Mouse (Mus musculus): Measurements from ENCODE around the gene Lrrc10. TPM values are rescaled to one million over a fixed set of nuclear protein-coding genes. Genes with fewer than 3 reads are reported as not detected.
"Not testable (repeated sequence)": the region's sequence is repeated elsewhere in the genome, so short reads cannot be mapped to it uniquely, and the experiment has no call there.

The Lrrc10 gene
- polyA plus RNA-seq, 1 experiment from 2014 or later = 0.23 TPM

- 85% methylated on average over 3 of the region's 3 CpGs for WGBS
- Histone ChIP-seq H3K4me3 (ENCODE audit: low read depth, low read length) (no peak overlapping the region), H3K27me3 (replicated peaks; ENCODE audit: control insufficient read depth, insufficient read depth, low read length) (no peaks in the 10 kb centered on the region), H3K9me3 (ENCODE audit: control insufficient read depth, low read length) (no peaks in the 10 kb centered on the region), H3K4me1 (replicated peaks; ENCODE audit: control insufficient read depth, insufficient read depth, low read length) (no peaks in the 10 kb centered on the region), H3K36me3 (ENCODE audit: control insufficient read depth, insufficient read depth, low read length) (no peaks in the 10 kb centered on the region), H3K9ac (ENCODE audit: low read depth, low read length) (no peak overlapping the region), H3K4me2 (no peak overlapping the region), H3K27ac (ENCODE audit: low read depth, low read length) (no peak overlapping the region)
- ATAC-seq (replicated peaks; ENCODE audit: low FRiP score) = no peak
- DNase-seq (ENCODE audit: low spot score) = no peak
Measured at GRCm38 (mm10) chr10:117031160-117031559, 14.0 kb upstream of the Lrrc10 start.

GRCm38 (mm10) chr10:117033785-117034184 is 11.4 kb upstream of the Lrrc10 start:
- no peak overlapping the region for H3K27ac ChIP-seq (ENCODE audit: low read depth, low read length)
- no peaks in the 10 kb centered on the region for H3K27me3 ChIP-seq (replicated peaks; ENCODE audit: control insufficient read depth, insufficient read depth, low read length)
- 0 out of 2 replicates have a peak, but pooled peaks have one; percentile 15 for ATAC-seq (replicated peaks; ENCODE audit: low FRiP score)
- H3K4me2 ChIP-seq = no peak overlapping the region
- no peaks in the 10 kb centered on the region for H3K36me3 ChIP-seq (ENCODE audit: control insufficient read depth, insufficient read depth, low read length)
- peak; percentile 71 for DNase-seq (ENCODE audit: low spot score)
- no peaks in the 10 kb centered on the region for H3K4me1 ChIP-seq (replicated peaks; ENCODE audit: control insufficient read depth, insufficient read depth, low read length)
- WGBS = 20% methylated on average over 8 of the region's 8 CpGs
- H3K9ac ChIP-seq (ENCODE audit: low read depth, low read length) = no peak overlapping the region
- H3K9me3 ChIP-seq (ENCODE audit: control insufficient read depth, low read length) = no peaks in the 10 kb centered on the region
- H3K4me3 ChIP-seq (ENCODE audit: low read depth, low read length) = no peak overlapping the region

- no peaks in the 10 kb centered on the region for H3K9me3 ChIP-seq (ENCODE audit: control insufficient read depth, low read length)
- no peaks in the 10 kb centered on the region for H3K36me3 ChIP-seq (ENCODE audit: control insufficient read depth, insufficient read depth, low read length)
- 61% methylated on average over 6 of the region's 6 CpGs for WGBS
- no peak overlapping the region for H3K4me2 ChIP-seq
- H3K27ac ChIP-seq (ENCODE audit: low read depth, low read length) = no peak overlapping the region
- DNase-seq (ENCODE audit: low spot score) = no peak
- H3K4me3 ChIP-seq (ENCODE audit: low read depth, low read length) = no peak overlapping the region
- no peak for ATAC-seq (replicated peaks; ENCODE audit: low FRiP score)
- H3K27me3 ChIP-seq (replicated peaks; ENCODE audit: control insufficient read depth, insufficient read depth, low read length) = 0 out of 2 replicates have a peak, but pooled peaks cover 2% of the 10 kb centered on the region
- peaks cover 8% of the 10 kb centered on the region for H3K4me1 ChIP-seq (replicated peaks; ENCODE audit: control insufficient read depth, insufficient read depth, low read length)
- H3K9ac ChIP-seq (ENCODE audit: low read depth, low read length) = no peak overlapping the region
Measured at GRCm38 (mm10) chr10:117040355-117040754, 4.8 kb upstream of the Lrrc10 start.

- Histone ChIP-seq H3K4me2 (no peak overlapping the region), H3K27me3 (replicated peaks; ENCODE audit: control insufficient read depth, insufficient read depth, low read length) (0 out of 2 replicates have a peak, but pooled peaks cover 7% of the 10 kb centered on the region), H3K4me1 (replicated peaks; ENCODE audit: control insufficient read depth, insufficient read depth, low read length) (peaks cover 12% of the 10 kb centered on the region), H3K4me3 (ENCODE audit: low read depth, low read length) (no peak overlapping the region), H3K27ac (ENCODE audit: low read depth, low read length) (no peak overlapping the region), H3K9me3 (ENCODE audit: control insufficient read depth, low read length) (no peaks in the 10 kb centered on the region), H3K36me3 (ENCODE audit: control insufficient read depth, insufficient read depth, low read length) (no peaks in the 10 kb centered on the region), H3K9ac (ENCODE audit: low read depth, low read length) (no peak overlapping the region)
- DNase-seq (ENCODE audit: low spot score) = no peak
- 50% methylated on average over 14 of the region's 14 CpGs for WGBS
- ATAC-seq (replicated peaks; ENCODE audit: low FRiP score) = no peak
Measured at GRCm38 (mm10) chr10:117042295-117042694, 2.8 kb upstream of the Lrrc10 start.

- Histone ChIP-seq H3K4me1 (replicated peaks; ENCODE audit: control insufficient read depth, insufficient read depth, low read length) (peaks cover 12% of the 10 kb centered on the region), H3K4me3 (ENCODE audit: low read depth, low read length) (0 out of 2 replicates have a peak overlapping the region, but pooled peaks have one; percentile 12), H3K4me2 (peak overlapping the region; percentile 49)
- peak; percentile 62 for ATAC-seq (replicated peaks; ENCODE audit: low FRiP score)
- not testable (repeated sequence) for H3K27me3 ChIP-seq (replicated peaks; ENCODE audit: control insufficient read depth, insufficient read depth, low read length); H3K9ac ChIP-seq (ENCODE audit: low read depth, low read length); H3K27ac ChIP-seq (ENCODE audit: low read depth, low read length); H3K36me3 ChIP-seq (ENCODE audit: control insufficient read depth, insufficient read depth, low read length); H3K9me3 ChIP-seq (ENCODE audit: control insufficient read depth, low read length); DNase-seq (ENCODE audit: low spot score)
- 27% methylated on average over 16 of the region's 16 CpGs for WGBS
Measured at GRCm38 (mm10) chr10:117043497-117044166, 1.5 kb upstream of the Lrrc10 start.

- Histone ChIP-seq H3K36me3 (ENCODE audit: control insufficient read depth, insufficient read depth, low read length) (peaks cover 39% of the 10 kb centered on the region), H3K4me2 (no peak overlapping the region), H3K4me3 (ENCODE audit: low read depth, low read length) (no peak overlapping the region), H3K27me3 (replicated peaks; ENCODE audit: control insufficient read depth, insufficient read depth, low read length) (0 out of 2 replicates have a peak, but pooled peaks cover 7% of the 10 kb centered on the region), H3K9ac (ENCODE audit: low read depth, low read length) (no peak overlapping the region), H3K9me3 (ENCODE audit: control insufficient read depth, low read length) (no peaks in the 10 kb centered on the region), H3K27ac (ENCODE audit: low read depth, low read length) (no peak overlapping the region), H3K4me1 (replicated peaks; ENCODE audit: control insufficient read depth, insufficient read depth, low read length) (peaks cover 7% of the 10 kb centered on the region)
- WGBS = 88% methylated on average over 4 of the region's 4 CpGs
- ATAC-seq (replicated peaks; ENCODE audit: low FRiP score) (no peak), DNase-seq (ENCODE audit: low spot score) (no peak)
Measured at GRCm38 (mm10) chr10:117049253-117049652, 4.1 kb downstream of the Lrrc10 start.

GRCm38 (mm10) chr10:117049961-117050597 is 4.9 kb downstream of the Lrrc10 start:
- no peak overlapping the region for H3K4me3 ChIP-seq (ENCODE audit: low read depth, low read length)
- whole genome bisulfite sequencing = 80% methylated on average over 4 of the region's 4 CpGs
- H3K36me3 ChIP-seq (ENCODE audit: control insufficient read depth, insufficient read depth, low read length) = peaks cover 46% of the 10 kb centered on the region
- DNase-seq (ENCODE audit: low spot score) = no peak
- H3K4me2 ChIP-seq = no peak overlapping the region
- H3K4me1 ChIP-seq (replicated peaks; ENCODE audit: control insufficient read depth, insufficient read depth, low read length) = peaks cover 7% of the 10 kb centered on the region
- no peaks in the 10 kb centered on the region for H3K9me3 ChIP-seq (ENCODE audit: control insufficient read depth, low read length)
- H3K9ac ChIP-seq (ENCODE audit: low read depth, low read length) = no peak overlapping the region
- 0 out of 2 replicates have a peak, but pooled peaks cover 7% of the 10 kb centered on the region for H3K27me3 ChIP-seq (replicated peaks; ENCODE audit: control insufficient read depth, insufficient read depth, low read length)
- ATAC-seq (replicated peaks; ENCODE audit: low FRiP score) = no peak
- H3K27ac ChIP-seq (ENCODE audit: low read depth, low read length) = no peak overlapping the region

- WGBS = 86% methylated on average over 4 of the region's 4 CpGs
Measured at GRCm38 (mm10) chr10:117055668-117056067, 10.5 kb downstream of the Lrrc10 start.

More at GRCm38 (mm10) chr10:117055668-117056067, 10.5 kb downstream of the Lrrc10 start:
- Histone ChIP-seq H3K4me2 (no peak overlapping the region), H3K36me3 (ENCODE audit: control insufficient read depth, insufficient read depth, low read length) (peaks cover 86% of the 10 kb centered on the region), H3K27ac (ENCODE audit: low read depth, low read length) (no peak overlapping the region), H3K4me3 (ENCODE audit: low read depth, low read length) (no peak overlapping the region), H3K9me3 (ENCODE audit: control insufficient read depth, low read length) (no peaks in the 10 kb centered on the region), H3K27me3 (replicated peaks; ENCODE audit: control insufficient read depth, insufficient read depth, low read length) (no peaks in the 10 kb centered on the region), H3K4me1 (replicated peaks; ENCODE audit: control insufficient read depth, insufficient read depth, low read length) (peaks cover 10% of the 10 kb centered on the region; the same call in 1 of the 2 replicates), H3K9ac (ENCODE audit: low read depth, low read length) (no peak overlapping the region)
- no peak for ATAC-seq (replicated peaks; ENCODE audit: low FRiP score)
- no peak for DNase-seq (ENCODE audit: low spot score)

Data from liver, embryonic 11.5 days (tissue).